Mouse (Mus musculus) liver, embryonic 16.5 days (tissue): ENCODE measurements at regions not wholly inside any gene's neighbourhood (a gene's known extent, or its start where the extent isn't known, plus 50 kb on each side); places are given as distances from the start of the nearest gene placed in this dataset.

ENCODE experiments used
- ATAC-seq: fragments of 200-750 bp; cut with Nextera tagmentation; 2 replicates; pipeline ENCODE4 v1.8.0; 2017; ENCODE audit warnings: low read depth, mild to moderate bottlenecking, moderate number of reproducible peaks, moderate library complexity
- H3K27ac ChIP-seq: fragments of 300-500 bp; sonication (generic); 2 replicates; pipeline ENCODE4 v1.5.1; 2014; ENCODE audit warnings: mild to moderate bottlenecking, low read length
- H3K27me3 ChIP-seq: fragments of 300-500 bp; sonication (generic); 2 replicates; pipeline ENCODE4 v1.6.1; 2014; ENCODE audit warnings: low read depth, low read length, mixed read lengths; ENCODE audit not compliant: control insufficient read depth, insufficient read depth
- H3K36me3 ChIP-seq: fragments of 300-500 bp; sonication (generic); 2 replicates; pipeline ENCODE4 v1.6.1; 2014; ENCODE audit warnings: mild to moderate bottlenecking; ENCODE audit not compliant: control insufficient read depth, insufficient read depth
- H3K4me1 ChIP-seq: fragments of 300-500 bp; sonication (generic); 2 replicates; pipeline ENCODE4 v1.6.1; 2014; ENCODE audit warnings: low read depth, low read length, mixed read lengths; ENCODE audit not compliant: control insufficient read depth
- H3K4me2 ChIP-seq: fragments of 300-500 bp; sonication (generic); 2 replicates; pipeline ENCODE4 v1.6.1; 2014; ENCODE audit warnings: low read depth, low read length, mixed read lengths
- H3K4me3 ChIP-seq: fragments of 300-500 bp; sonication (generic); 2 replicates; pipeline ENCODE4 v1.5.1; 2014; ENCODE audit warnings: low read depth, mild to moderate bottlenecking, low read length
- H3K9ac ChIP-seq: fragments of 300-500 bp; sonication (generic); 2 replicates; pipeline ENCODE4 v1.6.1; 2014; ENCODE audit warnings: low read depth, low read length
- H3K9me3 ChIP-seq: fragments of 300-500 bp; sonication (generic); replicated peaks from 2 replicates; pipeline ENCODE4 v1.6.1; 2016; ENCODE audit warnings: low read length; ENCODE audit not compliant: control insufficient read depth
- WGBS: fragments of 180-500 bp; shearing (Covaris S2); extraction: QIAGEN DNeasy Blood & Tissue Kit; methylation state at CpG from one replicate; pipeline ENCODE4 v1.1.7; 2014; ENCODE audit not compliant: insufficient replicate concordance; 5-methylcytosine and 5-hydroxymethylcytosine counted together

GRCm38 (mm10) chr6:31995977-31996376, 54.1 kb upstream of the 1700012A03Rik start:
- H3K36me3 ChIP-seq: no peaks in the 10 kb centered on the region
- no peak overlapping the region for H3K4me2 ChIP-seq
- no peaks in the 10 kb centered on the region for H3K4me1 ChIP-seq
- H3K9me3 ChIP-seq: no peaks in the 10 kb centered on the region
- no peak overlapping the region for H3K9ac ChIP-seq
- H3K4me3 ChIP-seq: no peak overlapping the region
- 63% methylated on average over 7 of the region's 7 CpGs for WGBS
- H3K27me3 ChIP-seq: no peaks in the 10 kb centered on the region
- H3K27ac ChIP-seq: no peak overlapping the region
- no peak for ATAC-seq

GRCm38 (mm10) chr6:31995249-31995648, 54.8 kb upstream of the 1700012A03Rik start:
- H3K27me3 ChIP-seq: no peaks in the 10 kb centered on the region
- 49% methylated on average over 4 of the region's 4 CpGs for WGBS

GRCm38 (mm10) chr6:31985698-31986097, 64.3 kb upstream of the 1700012A03Rik start:
- Histone ChIP-seq H3K4me2 (no peak overlapping the region), H3K4me3 (no peak overlapping the region), H3K27ac (no peak overlapping the region), H3K36me3 (no peaks in the 10 kb centered on the region), H3K27me3 (no peaks in the 10 kb centered on the region), H3K4me1 (no peaks in the 10 kb centered on the region), H3K9ac (no peak overlapping the region), H3K9me3 (no peaks in the 10 kb centered on the region)
- ATAC-seq: no peak
- 17% methylated on average over 3 of the region's 3 CpGs for WGBS

More at GRCm38 (mm10) chr6:31995249-31995648, 54.8 kb upstream of the 1700012A03Rik start:
- Histone ChIP-seq H3K27ac (no peak overlapping the region), H3K36me3 (no peaks in the 10 kb centered on the region), H3K9ac (no peak overlapping the region), H3K9me3 (no peaks in the 10 kb centered on the region), H3K4me1 (no peaks in the 10 kb centered on the region), H3K4me2 (no peak overlapping the region), H3K4me3 (no peak overlapping the region)
- no peak for ATAC-seq

- Histone ChIP-seq H3K27me3 (no peaks in the 10 kb centered on the region), H3K4me2 (no peak overlapping the region), H3K9ac (no peak overlapping the region), H3K4me3 (no peak overlapping the region), H3K36me3 (no peaks in the 10 kb centered on the region), H3K27ac (no peak overlapping the region), H3K4me1 (no peaks in the 10 kb centered on the region), H3K9me3 (no peaks in the 10 kb centered on the region)
- WGBS: 63% methylated on average over 6 of the region's 6 CpGs
- ATAC-seq: no peak
Measured at GRCm38 (mm10) chr6:31976705-31977104, 73.3 kb upstream of the 1700012A03Rik start.

GRCm38 (mm10) chr6:31948063-31948481, 102.0 kb upstream of the 1700012A03Rik start:
- Histone ChIP-seq H3K9me3 (no peaks in the 10 kb centered on the region), H3K4me1 (no peaks in the 10 kb centered on the region), H3K36me3 (no peaks in the 10 kb centered on the region), H3K27ac (no peak overlapping the region), H3K9ac (no peak overlapping the region), H3K4me3 (no peak overlapping the region), H3K27me3 (no peaks in the 10 kb centered on the region), H3K4me2 (no peak overlapping the region)
- ATAC-seq: no peak
- 30% methylated on average over 4 of the region's 4 CpGs for WGBS

- 54% methylated on average over 5 of the region's 5 CpGs for WGBS
- H3K4me1 ChIP-seq: no peaks in the 10 kb centered on the region
- no peaks in the 10 kb centered on the region for H3K9me3 ChIP-seq
- H3K27ac ChIP-seq: no peak overlapping the region
- no peak overlapping the region for H3K9ac ChIP-seq
- H3K4me3 ChIP-seq: no peak overlapping the region
- no peak for ATAC-seq
- H3K4me2 ChIP-seq: no peak overlapping the region
- H3K36me3 ChIP-seq: no peaks in the 10 kb centered on the region
- H3K27me3 ChIP-seq: no peaks in the 10 kb centered on the region
Measured at GRCm38 (mm10) chr6:31946572-31946971, 103.5 kb upstream of the 1700012A03Rik start.

- Histone ChIP-seq H3K36me3 (no peaks in the 10 kb centered on the region), H3K9ac (no peak overlapping the region), H3K4me3 (no peak overlapping the region), H3K27ac (no peak overlapping the region), H3K27me3 (no peaks in the 10 kb centered on the region), H3K4me2 (no peak overlapping the region), H3K4me1 (no peaks in the 10 kb centered on the region), H3K9me3 (no peaks in the 10 kb centered on the region)
- WGBS: 60% methylated on average over 7 of the region's 7 CpGs
- no peak for ATAC-seq
Measured at GRCm38 (mm10) chr6:31945347-31945746, 104.7 kb upstream of the 1700012A03Rik start.

- Histone ChIP-seq H3K4me2 (no peak overlapping the region), H3K9me3 (no peaks in the 10 kb centered on the region), H3K4me1 (no peaks in the 10 kb centered on the region), H3K27me3 (no peaks in the 10 kb centered on the region), H3K27ac (no peak overlapping the region), H3K36me3 (no peaks in the 10 kb centered on the region), H3K9ac (no peak overlapping the region), H3K4me3 (no peak overlapping the region)
- ATAC-seq: no peak
- WGBS: 66% methylated on average over 8 of the region's 8 CpGs
Measured at GRCm38 (mm10) chr6:31944546-31944945, 105.5 kb upstream of the 1700012A03Rik start.

GRCm38 (mm10) chr6:31942696-31943095, 107.3 kb upstream of the 1700012A03Rik start:
- H3K27me3 ChIP-seq: no peaks in the 10 kb centered on the region
- no peak overlapping the region for H3K9ac ChIP-seq
- no peak overlapping the region for H3K4me3 ChIP-seq
- WGBS: 45% methylated on average over 4 of the region's 4 CpGs
- ATAC-seq: no peak
- no peak overlapping the region for H3K4me2 ChIP-seq
- H3K27ac ChIP-seq: no peak overlapping the region
- H3K36me3 ChIP-seq: no peaks in the 10 kb centered on the region
- H3K4me1 ChIP-seq: no peaks in the 10 kb centered on the region
- no peaks in the 10 kb centered on the region for H3K9me3 ChIP-seq
